Mouse (Mus musculus) heart, embryonic 16.5 days (tissue): ENCODE results near the gene Cpn1. TPM values are rescaled to one million over a fixed set of nuclear protein-coding genes. Genes with fewer than 3 reads are reported as not detected.

Source experiments
- ATAC-seq: fragments of 200-750 bp; cut with Nextera tagmentation; replicated peaks from 2 replicates; pipeline ENCODE4 v1.8.0; 2017; ENCODE audit warnings: moderate number of reproducible peaks; ENCODE audit not compliant: insufficient read depth, low FRiP score; ENCODE audit errors: extremely low read depth
- H3K27ac ChIP-seq: fragments of 300-500 bp; sonication (generic); 2 replicates; pipeline ENCODE4 v1.5.1; 2014; ENCODE audit warnings: mild to moderate bottlenecking, low read length, control low read depth, moderate library complexity
- H3K27me3 ChIP-seq: fragments of 300-500 bp; sonication (generic); 2 replicates; pipeline ENCODE4 v1.6.1; 2014; ENCODE audit warnings: low read length, mixed read lengths; ENCODE audit not compliant: control insufficient read depth, insufficient read depth
- H3K36me3 ChIP-seq: fragments of 300-500 bp; sonication (generic); 2 replicates; pipeline ENCODE4 v1.6.1; 2014; ENCODE audit not compliant: control insufficient read depth, insufficient read depth
- H3K4me1 ChIP-seq: fragments of 300-500 bp; sonication (generic); 2 replicates; pipeline ENCODE4 v1.6.1; 2014; ENCODE audit warnings: low read length, mixed read lengths; ENCODE audit not compliant: control insufficient read depth, insufficient read depth
- H3K4me2 ChIP-seq: fragments of 300-500 bp; sonication (generic); 2 replicates; pipeline ENCODE4 v1.6.1; 2014; ENCODE audit warnings: low read depth, mild to moderate bottlenecking, control low read depth, low read length
- H3K4me3 ChIP-seq: fragments of 300-500 bp; sonication (generic); 2 replicates; pipeline ENCODE4 v1.5.1; 2014; ENCODE audit warnings: mild to moderate bottlenecking, control low read depth, low read length
- H3K9ac ChIP-seq: fragments of 300-500 bp; sonication (generic); 2 replicates; pipeline ENCODE4 v1.6.1; 2014; ENCODE audit warnings: low read length, control low read depth
- H3K9me3 ChIP-seq: fragments of 300-500 bp; sonication (generic); replicated peaks from 2 replicates; pipeline ENCODE4 v1.6.1; 2016; ENCODE audit warnings: low read length; ENCODE audit not compliant: control insufficient read depth
- WGBS: fragments of 180-500 bp; shearing (Covaris S2); extraction: QIAGEN DNeasy Blood & Tissue Kit; methylation state at CpG from one replicate; pipeline ENCODE4 v1.1.7; 2014; 5-methylcytosine and 5-hydroxymethylcytosine counted together
- polyA plus RNA-seq: library from polyadenylated mRNA; unstranded; fragments of >200 nt; fragmentation: Nextera tagmentation; extraction: Ambion mirVana; gene quantifications from 2 replicates; pipeline ENCODE4 v1.2.1, GENCODE M21; 2015

The Cpn1 gene
- polyA plus RNA-seq, 1 experiment from 2014 or later: 0.45 TPM

- Histone ChIP-seq H3K9me3 (no peaks in the 10 kb centered on the region), H3K4me2 (no peak overlapping the region), H3K9ac (no peak overlapping the region), H3K27me3 (no peaks in the 10 kb centered on the region), H3K36me3 (no peaks in the 10 kb centered on the region), H3K4me1 (no peaks in the 10 kb centered on the region), H3K4me3 (no peak overlapping the region), H3K27ac (no peak overlapping the region)
- ATAC-seq: no peak
- WGBS: 88% methylated on average over 6 of the region's 6 CpGs
Observed at GRCm38 (mm10) chr19:43974221-43974620, 12.1 kb downstream of the Cpn1 start.

DNA sequence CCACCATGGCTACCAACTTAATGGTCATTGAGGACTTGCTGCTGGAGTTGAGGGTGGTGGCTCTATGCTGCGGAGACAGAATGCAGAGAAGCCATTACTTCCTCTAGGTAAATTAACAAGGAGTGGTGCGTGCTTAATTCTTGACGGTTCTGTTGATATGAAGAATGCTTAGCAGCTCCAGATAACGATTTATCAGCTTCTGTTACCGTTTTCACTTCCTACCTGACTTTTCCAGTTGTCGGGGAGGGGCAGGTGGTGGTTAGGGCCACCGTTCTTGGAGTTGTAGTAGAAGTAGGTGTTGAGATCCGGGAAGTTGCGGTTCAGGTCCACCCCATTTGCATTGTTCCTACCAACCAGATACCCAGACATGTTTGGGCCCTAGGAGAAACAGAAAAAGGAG, 12.6 kb downstream of the Cpn1 start:
- Histone ChIP-seq H3K27me3 (no peaks in the 10 kb centered on the region), H3K36me3 (no peaks in the 10 kb centered on the region), H3K4me2 (no peak overlapping the region), H3K4me3 (no peak overlapping the region), H3K27ac (no peak overlapping the region), H3K9me3 (no peaks in the 10 kb centered on the region), H3K9ac (no peak overlapping the region), H3K4me1 (no peaks in the 10 kb centered on the region)
- WGBS: 72% methylated on average over 9 of the region's 9 CpGs
- ATAC-seq: no peak

- 82% methylated on average over 8 of the region's 8 CpGs for WGBS
- Histone ChIP-seq H3K4me3 (no peak overlapping the region), H3K36me3 (no peaks in the 10 kb centered on the region), H3K9ac (no peak overlapping the region), H3K4me2 (no peak overlapping the region), H3K4me1 (no peaks in the 10 kb centered on the region), H3K27ac (no peak overlapping the region), H3K9me3 (no peaks in the 10 kb centered on the region), H3K27me3 (no peaks in the 10 kb centered on the region)
- no peak for ATAC-seq
Observed at GRCm38 (mm10) chr19:43972129-43972528, 14.2 kb downstream of the Cpn1 start.

DNA sequence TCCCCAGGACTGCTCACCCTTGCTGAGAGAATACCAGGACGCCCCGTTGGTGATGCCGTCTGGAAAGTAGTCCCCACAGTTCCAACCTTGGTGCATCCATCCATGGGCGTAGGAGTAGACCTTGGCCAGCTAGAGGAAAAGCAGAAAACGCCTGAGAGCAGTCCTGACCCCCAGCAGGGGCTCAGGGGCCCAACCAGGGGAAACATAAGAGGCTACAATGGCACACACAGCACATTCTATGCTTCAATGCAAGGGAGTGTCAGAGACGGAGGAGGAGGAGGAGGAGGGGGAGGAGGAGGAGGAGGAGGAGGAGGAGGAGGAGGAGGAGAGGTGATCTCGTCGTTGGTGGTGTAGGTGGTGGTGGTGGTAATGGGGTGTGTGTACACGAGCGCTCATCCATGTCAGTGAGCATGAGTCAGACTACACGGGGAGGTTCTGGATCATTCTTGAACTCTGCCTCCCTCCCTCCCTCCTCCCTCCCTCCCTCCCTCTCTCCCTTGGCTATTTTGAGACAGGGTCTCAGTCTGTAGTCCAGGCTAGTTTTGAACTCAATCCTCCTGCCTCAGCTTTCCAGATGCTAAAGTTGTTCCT, 17.8 kb downstream of the Cpn1 start:
- Histone ChIP-seq H3K9me3 (no peaks in the 10 kb centered on the region), H3K27ac (no peak overlapping the region), H3K9ac (no peak overlapping the region), H3K36me3 (no peaks in the 10 kb centered on the region), H3K4me2 (no peak overlapping the region), H3K4me1 (no peaks in the 10 kb centered on the region), H3K27me3 (no peaks in the 10 kb centered on the region), H3K4me3 (no peak overlapping the region)
- no peak for ATAC-seq
- 50% methylated on average over 10 of the region's 11 CpGs for WGBS

GRCm38 (mm10) chr19:43966481-43966880, 19.9 kb downstream of the Cpn1 start:
- no peak for ATAC-seq
- H3K4me3 ChIP-seq: no peak overlapping the region
- no peaks in the 10 kb centered on the region for H3K4me1 ChIP-seq
- no peak overlapping the region for H3K9ac ChIP-seq
- no peaks in the 10 kb centered on the region for H3K9me3 ChIP-seq
- no peaks in the 10 kb centered on the region for H3K27me3 ChIP-seq
- H3K27ac ChIP-seq: no peak overlapping the region
- H3K4me2 ChIP-seq: no peak overlapping the region
- WGBS: 82% methylated on average over 2 of the region's 2 CpGs
- no peaks in the 10 kb centered on the region for H3K36me3 ChIP-seq

- ATAC-seq: no peak
- Histone ChIP-seq H3K4me1 (no peaks in the 10 kb centered on the region), H3K9ac (no peak overlapping the region), H3K9me3 (no peaks in the 10 kb centered on the region), H3K36me3 (no peaks in the 10 kb centered on the region), H3K27ac (no peak overlapping the region), H3K27me3 (no peaks in the 10 kb centered on the region), H3K4me2 (0 out of 2 replicates have a peak overlapping the region, but pooled peaks have one; percentile 8), H3K4me3 (no peak overlapping the region)
- 65% methylated on average over 11 of the region's 11 CpGs for WGBS
Observed at GRCm38 (mm10) chr19:43965496-43966085, 20.8 kb downstream of the Cpn1 start.

DNA sequence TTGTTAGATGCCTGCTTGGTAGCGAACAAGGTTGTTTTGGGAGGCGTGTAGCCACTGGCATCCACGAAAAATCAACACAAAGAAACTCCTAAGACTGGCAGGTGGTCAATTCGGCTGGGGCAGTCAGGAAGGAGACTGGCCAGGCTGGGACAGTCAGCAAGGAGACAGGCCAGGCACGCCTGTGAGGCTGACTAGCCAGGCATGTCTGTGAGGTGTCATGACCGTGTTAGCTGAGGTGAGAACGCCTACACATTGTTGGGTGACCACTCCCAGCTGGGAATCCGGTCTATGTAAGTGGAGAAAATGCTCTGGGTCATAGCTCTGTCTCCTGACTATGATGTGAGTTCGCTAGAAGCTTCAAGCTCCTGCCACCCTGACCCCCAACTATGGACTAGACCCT, 23.6 kb downstream of the Cpn1 start:
- WGBS: 63% methylated on average over 9 of the region's 9 CpGs
- Histone ChIP-seq H3K36me3 (no peaks in the 10 kb centered on the region), H3K9ac (no peak overlapping the region), H3K9me3 (no peaks in the 10 kb centered on the region), H3K4me2 (no peak overlapping the region), H3K27ac (no peak overlapping the region), H3K4me1 (no peaks in the 10 kb centered on the region), H3K27me3 (no peaks in the 10 kb centered on the region), H3K4me3 (no peak overlapping the region)
- ATAC-seq: no peak

DNA sequence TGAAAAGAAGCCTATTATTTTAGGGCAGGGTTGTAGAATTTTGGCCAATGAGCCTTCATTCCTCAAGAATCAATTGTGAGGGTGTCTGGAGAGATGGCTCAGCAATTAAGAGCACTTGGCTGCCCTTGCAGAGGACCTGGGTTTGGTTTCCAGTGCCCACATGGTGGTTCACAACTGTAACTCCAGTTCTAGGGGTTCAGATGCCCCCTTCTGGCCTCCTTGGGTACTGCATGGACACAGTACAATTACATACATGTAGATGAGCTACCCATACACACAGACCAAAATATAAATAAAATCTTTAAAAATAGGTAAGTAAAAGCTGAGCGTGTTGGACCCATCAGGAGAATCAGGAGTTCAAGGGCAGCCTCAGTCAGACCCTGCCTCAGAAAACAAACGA, 25.2 kb downstream of the Cpn1 start:
- no peaks in the 10 kb centered on the region for H3K36me3 ChIP-seq
- H3K4me2 ChIP-seq: no peak overlapping the region
- no peaks in the 10 kb centered on the region for H3K9me3 ChIP-seq
- 79% methylated on average over 2 of the region's 2 CpGs for WGBS
- H3K9ac ChIP-seq: no peak overlapping the region
- ATAC-seq: no peak
- H3K27ac ChIP-seq: no peak overlapping the region
- no peak overlapping the region for H3K4me3 ChIP-seq
- no peaks in the 10 kb centered on the region for H3K27me3 ChIP-seq
- H3K4me1 ChIP-seq: no peaks in the 10 kb centered on the region

DNA sequence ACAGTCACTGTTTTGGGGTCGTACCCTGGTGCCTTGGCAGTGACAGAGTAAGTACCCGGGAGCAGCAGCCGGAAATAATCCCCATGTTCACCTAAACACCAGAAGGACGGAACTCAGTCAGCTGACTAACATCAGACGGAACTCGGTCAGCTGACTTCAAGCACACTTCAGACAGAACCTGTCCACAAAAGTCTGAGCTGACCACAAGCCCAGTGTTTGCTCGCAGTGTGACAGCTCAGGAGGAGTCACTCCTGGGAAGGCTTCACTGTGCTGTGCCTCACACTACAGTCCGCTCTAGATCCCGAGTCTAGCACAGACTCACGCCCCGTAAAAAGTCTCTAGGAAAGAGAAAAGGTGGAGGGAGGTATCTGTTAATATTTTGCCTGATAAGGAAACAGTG, 26.3 kb downstream of the Cpn1 start:
- no peak overlapping the region for H3K9ac ChIP-seq
- WGBS: 83% methylated on average over 11 of the region's 11 CpGs
- H3K4me3 ChIP-seq: no peak overlapping the region
- H3K27ac ChIP-seq: no peak overlapping the region
- no peak for ATAC-seq
- H3K27me3 ChIP-seq: no peaks in the 10 kb centered on the region
- no peaks in the 10 kb centered on the region for H3K4me1 ChIP-seq
- no peak overlapping the region for H3K4me2 ChIP-seq
- H3K9me3 ChIP-seq: no peaks in the 10 kb centered on the region
- H3K36me3 ChIP-seq: no peaks in the 10 kb centered on the region
